Mouse (Mus musculus) CD4-positive, CD25-positive, alpha-beta regulatory T cell (primary cell): ENCODE measurements around the gene Vmn1r236. TPM values are rescaled to one million over a fixed set of nuclear protein-coding genes. Genes with fewer than 3 reads are reported as not detected.

ENCODE experiments used
- polyA plus RNA-seq: library from polyadenylated mRNA; unstranded; fragments of 100-300 nt; shearing (Covaris generic); gene quantifications from one replicate; pipeline ENCODE4 v1.2.1, GENCODE M21; 2017

Vmn1r236 gene
- 0.02 TPM for polyA plus RNA-seq

DNA sequence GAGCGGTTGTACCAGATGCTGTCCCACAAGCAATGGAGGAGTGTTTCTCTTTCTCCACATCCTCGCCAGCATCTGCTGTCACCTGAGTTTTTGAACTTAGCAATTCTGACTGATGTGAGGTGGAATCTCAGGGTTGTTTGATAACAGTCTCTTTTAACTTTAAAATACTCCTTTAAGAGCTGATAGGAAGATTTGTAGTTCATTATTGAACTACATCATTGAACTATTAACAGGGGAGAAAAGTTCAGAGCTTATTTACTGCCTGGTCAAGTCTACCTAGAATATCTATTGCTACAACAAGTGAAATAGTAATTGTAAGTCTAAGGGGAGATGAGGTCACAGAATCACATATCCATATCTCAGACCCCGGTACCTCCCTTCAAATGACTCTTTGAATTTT is at the start of gene Vmn1r236:
Gene Vmn1r236, plus strand, starts transcription at position 301 of the 400 bp plus-strand sequence.

DNA sequence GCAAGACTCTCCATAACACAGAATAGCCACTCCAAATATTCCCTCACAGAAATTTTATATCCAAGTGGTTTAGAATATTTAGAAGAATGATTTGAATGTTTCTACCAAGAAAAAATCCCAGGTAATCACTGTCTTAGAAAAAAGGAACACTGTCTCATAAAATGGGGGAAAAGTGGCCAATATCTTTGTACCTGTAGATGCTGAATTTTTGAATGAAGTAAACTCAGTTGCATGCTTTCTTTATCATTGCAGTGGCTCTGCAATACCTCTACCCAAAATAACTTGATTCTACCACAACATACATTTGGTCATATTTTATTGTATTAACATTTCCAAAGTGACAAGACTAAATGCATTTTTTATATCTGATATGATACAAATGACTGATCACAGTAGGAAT is 26.6 kb upstream of the Vmn1r236 start, which contains the start of gene Vmn1r235:
Gene Vmn1r235, plus strand, starts transcription at position 301 of the 400 bp plus-strand sequence.

DNA sequence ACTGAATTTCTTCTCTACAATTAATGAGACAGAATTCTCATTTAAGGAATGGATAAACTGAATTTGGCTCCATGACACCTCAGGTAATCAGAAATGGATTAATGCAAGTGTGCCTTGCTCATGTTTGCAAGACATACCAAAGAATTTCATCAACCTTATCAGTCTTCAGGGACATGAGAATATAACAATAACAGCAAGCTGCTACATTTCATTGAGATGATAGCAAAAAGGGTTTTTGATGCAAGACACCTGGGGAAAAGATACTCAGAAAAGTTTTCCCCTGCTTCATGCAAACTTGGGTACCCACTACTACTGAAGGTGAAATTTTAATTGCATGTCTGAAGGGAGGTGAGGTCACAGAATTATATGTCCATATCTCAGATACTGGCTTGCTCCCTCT is 28.8 kb downstream of the Vmn1r236 start, which contains the start of gene Vmn1r237:
Gene Vmn1r237, plus strand, starts transcription at position 301 of the 400 bp plus-strand sequence.

Other genes starting within 250 kb of the Vmn1r236 start
- not detected for gene Vmn1r234, start 56.9 kb upstream of the Vmn1r236 start, polyA plus RNA-seq
- gene Vmn1r235, start 26.5 kb upstream of the Vmn1r236 start, polyA plus RNA-seq, result not detected
- not detected for gene Vmn1r237, start 28.9 kb downstream of the Vmn1r236 start, polyA plus RNA-seq
- gene Zfp677, start 100.8 kb downstream of the Vmn1r236 start, polyA plus RNA-seq, result 15.4 TPM
- 8.9 TPM for gene Zfp54, start 140.3 kb downstream of the Vmn1r236 start, polyA plus RNA-seq
- 42.1 TPM for gene Zfp51, start 167.4 kb downstream of the Vmn1r236 start, polyA plus RNA-seq
- gene Zfp53, start 206.1 kb downstream of the Vmn1r236 start, polyA plus RNA-seq, result 67.0 TPM